Mouse (Mus musculus): ENCODE data around the gene Tmem140. TPM values are rescaled to one million over a fixed set of nuclear protein-coding genes. Genes with fewer than 3 reads are reported as not detected.

Gene Tmem140
- total RNA-seq (2017), result 24.3 and 26.1 TPM in 2 replicates

- ATAC-seq (ENCODE audit: extremely low read depth, insufficient number of reproducible peaks, low FRiP score, poor library complexity, severe bottlenecking), result peak; percentile 75
Observed at GRCm38 (mm10) chr6:34862791-34863403, at the start of gene Tmem140. TSS of gene Tmem140 (plus strand) at chr6:34863146.

- ATAC-seq (ENCODE audit: extremely low read depth, insufficient number of reproducible peaks, low FRiP score, poor library complexity, severe bottlenecking), result no peak
Observed at GRCm38 (mm10) chr6:34824406-34824805, 38.5 kb upstream of the Tmem140 start.

GRCm38 (mm10) chr6:34832352-34832751 lies 30.6 kb upstream of the Tmem140 start:
- no peak for ATAC-seq (ENCODE audit: extremely low read depth, insufficient number of reproducible peaks, low FRiP score, poor library complexity, severe bottlenecking)

GRCm38 (mm10) chr6:34861546-34862053 lies 1.3 kb upstream of the Tmem140 start:
- no peak for ATAC-seq (ENCODE audit: extremely low read depth, insufficient number of reproducible peaks, low FRiP score, poor library complexity, severe bottlenecking)

GRCm38 (mm10) chr6:34862381-34862780 lies 565 bp upstream of the Tmem140 start:
- peak; percentile 21; the same call in 1 of the 2 replicates for ATAC-seq (ENCODE audit: extremely low read depth, insufficient number of reproducible peaks, low FRiP score, poor library complexity, severe bottlenecking)

- ATAC-seq (ENCODE audit: extremely low read depth, insufficient number of reproducible peaks, low FRiP score, poor library complexity, severe bottlenecking), result no peak
Observed at GRCm38 (mm10) chr6:34863786-34864514, 1.0 kb downstream of the Tmem140 start.

- no peak for ATAC-seq (ENCODE audit: extremely low read depth, insufficient number of reproducible peaks, low FRiP score, poor library complexity, severe bottlenecking)
Observed at GRCm38 (mm10) chr6:34865213-34865612, 2.3 kb downstream of the Tmem140 start.

GRCm38 (mm10) chr6:34865711-34866593 lies 3.0 kb downstream of the Tmem140 start:
- ATAC-seq (ENCODE audit: extremely low read depth, insufficient number of reproducible peaks, low FRiP score, poor library complexity, severe bottlenecking), result no peak

GRCm38 (mm10) chr6:34866786-34867185 lies 3.8 kb downstream of the Tmem140 start:
- no peak for ATAC-seq (ENCODE audit: extremely low read depth, insufficient number of reproducible peaks, low FRiP score, poor library complexity, severe bottlenecking)

- ATAC-seq (ENCODE audit: extremely low read depth, insufficient number of reproducible peaks, low FRiP score, poor library complexity, severe bottlenecking), result no peak
Observed at GRCm38 (mm10) chr6:34867301-34867994, 4.5 kb downstream of the Tmem140 start.

- no peak for ATAC-seq (ENCODE audit: extremely low read depth, insufficient number of reproducible peaks, low FRiP score, poor library complexity, severe bottlenecking)
Observed at GRCm38 (mm10) chr6:34867995-34868350, 5.0 kb downstream of the Tmem140 start.

GRCm38 (mm10) chr6:34868507-34869217 lies 5.7 kb downstream of the Tmem140 start:
- ATAC-seq (ENCODE audit: extremely low read depth, insufficient number of reproducible peaks, low FRiP score, poor library complexity, severe bottlenecking), result no peak

GRCm38 (mm10) chr6:34869225-34869915 lies 6.4 kb downstream of the Tmem140 start:
- ATAC-seq (ENCODE audit: extremely low read depth, insufficient number of reproducible peaks, low FRiP score, poor library complexity, severe bottlenecking), result peak; percentile 50

GRCm38 (mm10) chr6:34870136-34870535 lies 7.2 kb downstream of the Tmem140 start:
- ATAC-seq (ENCODE audit: extremely low read depth, insufficient number of reproducible peaks, low FRiP score, poor library complexity, severe bottlenecking), result no peak

GRCm38 (mm10) chr6:34870724-34871123 lies 7.8 kb downstream of the Tmem140 start:
- ATAC-seq (ENCODE audit: extremely low read depth, insufficient number of reproducible peaks, low FRiP score, poor library complexity, severe bottlenecking), result no peak

GRCm38 (mm10) chr6:34871929-34872328 lies 9.0 kb downstream of the Tmem140 start:
- no peak for ATAC-seq (ENCODE audit: extremely low read depth, insufficient number of reproducible peaks, low FRiP score, poor library complexity, severe bottlenecking)

- ATAC-seq (ENCODE audit: extremely low read depth, insufficient number of reproducible peaks, low FRiP score, poor library complexity, severe bottlenecking), result no peak
Observed at GRCm38 (mm10) chr6:34872871-34873270, 9.9 kb downstream of the Tmem140 start.
